8 mouse cellular contexts compared by ENCODE assay signal in the genomic region with DNA sequence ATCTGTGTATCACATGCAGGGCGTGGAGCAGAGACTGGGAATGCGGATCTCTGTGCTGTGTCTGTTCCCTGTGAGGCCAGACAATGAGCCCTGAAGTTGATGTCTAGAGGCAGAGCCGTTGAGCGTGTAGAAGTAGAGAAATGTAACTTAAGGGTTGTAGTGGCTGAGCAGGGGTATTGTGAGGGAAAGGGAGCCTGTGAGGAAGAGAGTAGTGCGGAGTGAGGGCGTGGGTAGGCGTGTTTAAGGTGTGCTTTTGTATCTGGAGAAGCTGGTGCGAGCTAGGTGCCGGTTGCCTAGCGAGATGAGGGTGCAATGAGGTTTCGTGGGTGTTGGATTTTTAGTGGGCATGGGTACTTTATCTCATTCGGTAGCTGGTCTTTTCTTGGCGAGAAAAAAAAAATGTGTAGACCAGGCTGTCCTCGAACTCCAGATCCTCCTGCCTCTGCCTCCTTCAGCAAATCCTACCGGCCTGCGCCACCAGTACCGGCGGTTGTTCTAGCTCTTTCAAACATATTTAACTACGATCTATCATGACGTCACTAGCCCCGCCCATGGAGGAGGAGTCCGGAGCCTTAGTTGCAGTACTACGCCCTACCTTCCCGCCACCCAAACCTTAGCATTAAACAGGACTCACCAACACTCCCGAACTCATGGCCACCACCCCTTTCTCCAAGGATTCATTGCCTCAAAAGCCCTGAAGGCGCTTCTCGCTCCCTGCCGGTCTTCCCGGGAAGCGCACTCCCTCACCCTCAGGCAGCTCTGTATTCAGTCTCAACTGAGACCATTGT. TPM values are rescaled to one million over a fixed set of nuclear protein-coding genes. Genes with fewer than 3 reads are reported as not detected.
DNase-seq lines count a peak whose midpoint lies in the region; ATAC-seq and TF ChIP-seq lines count a peak whose summit lies in the region.

No protein-coding gene starts in this region.

- under 1% methylated on average over 30 of the region's 30 CpGs for WGBS in hindbrain, postnatal 0 days

- H3K4me3 ChIP-seq in hindbrain, postnatal 0 days (ENCODE audit: low read length), result peak overlapping the region; percentile 43
- peak overlapping the region; percentile 55 for H3K4me3 ChIP-seq in left cerebral cortex, adult 2 months

- H3K27ac ChIP-seq in hindbrain, postnatal 0 days, result peak overlapping the region; percentile 88
- H3K27ac ChIP-seq in left cerebral cortex, adult 2 months, result peak overlapping the region; percentile 50

- no peaks in the 10 kb centered on the region for H3K4me1 ChIP-seq in hindbrain, postnatal 0 days (ENCODE audit: insufficient read depth, low read length)

- intact Hi-C loops in left cerebral cortex, adult 2 months (cut with DNase I), result loop anchor here (1.0 to 5.0 kb wide), 3 partner anchors 38 to 768 kb away; a partner anchor contains a TSS

- ATAC-seq in hindbrain, postnatal 0 days, result peak; percentile 93
- ATAC-seq in megakaryocyte, adult 5-6 weeks (ENCODE audit: poor library complexity, severe bottlenecking), result peak; percentile 58

- TF ChIP-seq CTCF in hindbrain, postnatal 0 days (IDR thresholded peaks at IDR 0.05; ENCODE audit: low read depth), result peak; percentile 82
- TF ChIP-seq CTCF in left cerebral cortex, adult 2 months (IDR thresholded peaks at IDR 0.05), result peak; percentile 84

- no peaks in the 10 kb centered on the region for H3K9me3 ChIP-seq in hindbrain, postnatal 0 days (ENCODE audit: low read length)

- peak overlapping the region; percentile 41 for H3K9ac ChIP-seq in hindbrain, postnatal 0 days (replicated peaks; ENCODE audit: low read length)

- no peaks in the 10 kb centered on the region for H3K27me3 ChIP-seq in hindbrain, postnatal 0 days (ENCODE audit: insufficient read depth, low read length)

- no peaks in the 10 kb centered on the region for H3K36me3 ChIP-seq in hindbrain, postnatal 0 days (ENCODE audit: insufficient read depth, low read length)

- peak; percentile 99 for DNase-seq in WW6 (ENCODE audit: low read depth, low spot score)
- peak; percentile 80 to 94 for DNase-seq in cerebellum, postnatal 4 days (ENCODE audit: low spot score in 2 of 2)
- peak; percentile 97 for DNase-seq in gastrocnemius, adult 18-20 months (ENCODE audit: low spot score)
- peak; percentile 96 for DNase-seq in hindbrain, postnatal 0 days (ENCODE audit: low spot score)
- DNase-seq in left cerebral cortex, adult 2 months (ENCODE audit: extremely low spot score in 1 of 2, low spot score in 2 of 2), result peak; percentile 93 to 95
- peak; percentile 98 for DNase-seq in right cerebral cortex, adult 2 months (ENCODE audit: low spot score in 2 of 2)
- DNase-seq in urinary bladder, postnatal 14 days (ENCODE audit: low spot score), result peak; percentile 93

- H3K4me2 ChIP-seq in hindbrain, postnatal 0 days (ENCODE audit: low read depth, low read length), result peak overlapping the region; percentile 58

RNA-seq across cellular contexts. Expression of a gene that starts 25.1 kb away (rescaled TPM):
- not detected for total RNA-seq in gastrocnemius, adult 18-20 months (2021)
- total RNA-seq in hindbrain, postnatal 0 days (2014; rRNA removed), result 0.10 TPM in 1 of 2 replicates, not detected in the other
- 0.13 and 0.14 TPM in 2 replicates for polyA plus RNA-seq in hindbrain, postnatal 0 days (2015; fragmentation: Nextera tagmentation; extraction: Ambion mirVana)
- not detected for total RNA-seq in left cerebral cortex, adult 2 months (2021)
- 4.7 and 10.0 TPM in 2 replicates for total RNA-seq in megakaryocyte, adult 5-6 weeks (2015)
- 6.8 and 8.4 TPM in 2 replicates for total RNA-seq in megakaryocyte, adult 5-6 weeks (2017)

RNA-seq across cellular contexts. Expression of a gene that starts 41.1 kb away (rescaled TPM):
- total RNA-seq in gastrocnemius, adult 18-20 months (2021), result not detected
- 0.31 and 1.9 TPM in 2 replicates for total RNA-seq in hindbrain, postnatal 0 days (2014; rRNA removed)
- 1.1 and 1.2 TPM in 2 replicates for polyA plus RNA-seq in hindbrain, postnatal 0 days (2015; fragmentation: Nextera tagmentation; extraction: Ambion mirVana)
- total RNA-seq in left cerebral cortex, adult 2 months (2021), result not detected
- total RNA-seq in megakaryocyte, adult 5-6 weeks (2015), result 0.62 TPM in 1 of 2 replicates, not detected in the other
- 0.26 and 0.73 TPM in 2 replicates for total RNA-seq in megakaryocyte, adult 5-6 weeks (2017)

Comparison
In these comparisons a context has a peak if more than half of its experiments do, and no peak if none do; other contexts are left out.
1. Peak in every context shown above with its lines: DNase-seq, ATAC-seq, H3K4me3 ChIP-seq and H3K27ac ChIP-seq.